In genomic region chr7:4137746-4138145, GRCm38 (mm10) we compare ENCODE assay signal across 8 mouse cellular contexts. TPM values are rescaled to one million over a fixed set of nuclear protein-coding genes. Genes with fewer than 3 reads are reported as not detected.
DNase-seq lines count a peak whose midpoint lies in the region; ATAC-seq and TF ChIP-seq lines count a peak whose summit lies in the region.

No protein-coding gene starts in this region.

- H3K79me3 ChIP-seq in C2C12 (ENCODE audit: low read depth), result peaks cover 35% of the 10 kb centered on the region

- peak overlapping the region; percentile 88 for H3K4me3 ChIP-seq in heart, embryonic 11.5 days (ENCODE audit: low read depth, low read length)
- peak overlapping the region; percentile 65 for H3K4me3 ChIP-seq in C2C12 (ENCODE audit: insufficient read depth, poor library complexity, severe bottlenecking)
- H3K4me3 ChIP-seq in forebrain, embryonic 11.5 days (ENCODE audit: low read depth, low read length), result peak overlapping the region; percentile 73
- H3K4me3 ChIP-seq in liver, embryonic 13.5 days (replicated peaks), result peak overlapping the region; percentile 97

- intact Hi-C loops in heart, postnatal 10 days (cut with DNase I), result loop anchor here (5.0 to 10.0 kb wide), 3 partner anchors 157 to 445 kb away; partner anchors contain the start of genes Mboat7 and Tsen34

- DNase-seq in heart, postnatal 10 days, result no peak
- no peak for DNase-seq in forebrain, embryonic 11.5 days (ENCODE audit: low spot score)
- DNase-seq in liver, embryonic 13.5 days, result no peak
- no peak for DNase-seq in right cerebral cortex, adult 2 months (ENCODE audit: low spot score in 2 of 2)
- DNase-seq in urinary bladder, adult 2 months (ENCODE audit: low spot score), result no peak
- no peak for DNase-seq in cerebellum, postnatal 4 days (ENCODE audit: low spot score in 2 of 2)

- peak overlapping the region; percentile 68 for H3ac ChIP-seq in C2C12 (ENCODE audit: control insufficient read depth, insufficient read length, low read depth)

- TF ChIP-seq CTCF in C2C12 (IDR thresholded peaks at IDR 0.05; ENCODE audit: control insufficient read depth, insufficient read depth, insufficient read length), result no peak

- no peaks in the 10 kb centered on the region for H3K27me3 ChIP-seq in heart, embryonic 11.5 days (ENCODE audit: control insufficient read depth, insufficient read depth, low read length)
- H3K27me3 ChIP-seq in C2C12 (ENCODE audit: control insufficient read depth, insufficient read depth, insufficient read length), result no peaks in the 10 kb centered on the region
- no peaks in the 10 kb centered on the region for H3K27me3 ChIP-seq in forebrain, embryonic 11.5 days (ENCODE audit: control insufficient read depth, insufficient read depth, low read length)
- no peaks in the 10 kb centered on the region for H3K27me3 ChIP-seq in liver, embryonic 13.5 days

- H3K9ac ChIP-seq in heart, embryonic 11.5 days (ENCODE audit: low read depth, low read length), result peak overlapping the region; percentile 82
- peak overlapping the region; percentile 80 for H3K9ac ChIP-seq in forebrain, embryonic 11.5 days (ENCODE audit: low read length)
- peak overlapping the region; percentile 81 for H3K9ac ChIP-seq in liver, embryonic 13.5 days

- H3K79me2 ChIP-seq in C2C12 (ENCODE audit: control insufficient read depth, insufficient read depth), result peaks cover 60% of the 10 kb centered on the region

- no peak for ATAC-seq in heart, embryonic 11.5 days (replicated peaks; ENCODE audit: insufficient number of reproducible peaks, low FRiP score, low TSS enrichment)
- no peak for ATAC-seq in forebrain, embryonic 11.5 days (replicated peaks; ENCODE audit: low FRiP score)
- ATAC-seq in liver, embryonic 13.5 days (ENCODE audit: low read depth), result no peak

- no peaks in the 10 kb centered on the region for H3K9me3 ChIP-seq in heart, embryonic 11.5 days (replicated peaks; ENCODE audit: control insufficient read depth, low read length)
- H3K9me3 ChIP-seq in forebrain, embryonic 11.5 days (ENCODE audit: control insufficient read depth, low read length), result no peaks in the 10 kb centered on the region
- H3K9me3 ChIP-seq in liver, embryonic 13.5 days (replicated peaks), result no peaks in the 10 kb centered on the region

- H3K4me2 ChIP-seq in heart, embryonic 11.5 days, result peak overlapping the region; percentile 93
- H3K4me2 ChIP-seq in forebrain, embryonic 11.5 days (ENCODE audit: low read depth, low read length, severe bottlenecking), result peak overlapping the region; percentile 75
- H3K4me2 ChIP-seq in liver, embryonic 13.5 days, result peak overlapping the region; percentile 96

- H3K4me1 ChIP-seq in heart, embryonic 11.5 days (ENCODE audit: control insufficient read depth, insufficient read depth, low read length), result peaks cover 6% of the 10 kb centered on the region
- H3K4me1 ChIP-seq in forebrain, embryonic 11.5 days (replicated peaks; ENCODE audit: control insufficient read depth, insufficient read depth, low read length), result peaks cover 4% of the 10 kb centered on the region; the same call in 1 of the 2 replicates
- H3K4me1 ChIP-seq in liver, embryonic 13.5 days (replicated peaks), result peaks cover 27% of the 10 kb centered on the region

- H3K36me3 ChIP-seq in heart, embryonic 11.5 days (ENCODE audit: control insufficient read depth, insufficient read depth, low read length), result peaks cover 30% of the 10 kb centered on the region
- H3K36me3 ChIP-seq in C2C12 (ENCODE audit: control insufficient read depth, insufficient read depth), result peaks cover 43% of the 10 kb centered on the region
- H3K36me3 ChIP-seq in forebrain, embryonic 11.5 days (ENCODE audit: control insufficient read depth, insufficient read depth, low read length), result peaks cover 18% of the 10 kb centered on the region
- H3K36me3 ChIP-seq in liver, embryonic 13.5 days, result peaks cover 49% of the 10 kb centered on the region

- 50% methylated on average over 3 of the region's 3 CpGs for WGBS in heart, embryonic 11.5 days (ENCODE audit: insufficient replicate concordance)
- 62% methylated on average over 3 of the region's 3 CpGs for WGBS in forebrain, embryonic 11.5 days
- WGBS in liver, embryonic 13.5 days (ENCODE audit: insufficient replicate concordance), result 50% methylated on average over 3 of the region's 3 CpGs

- H3K27ac ChIP-seq in heart, embryonic 11.5 days (ENCODE audit: low read depth, low read length), result no peak overlapping the region
- H3K27ac ChIP-seq in forebrain, embryonic 11.5 days (ENCODE audit: low read depth, low read length), result no peak overlapping the region
- peak overlapping the region; percentile 92; the same call in 1 of the 2 replicates for H3K27ac ChIP-seq in liver, embryonic 13.5 days

TF ChIP-seq in C2C12, 6 proteins besides CTCF, POLR2A, EP300 and RAD21:
- TF ChIP-seq MYOD1 (IDR thresholded peaks at IDR 0.05; ENCODE audit: control insufficient read depth, insufficient read length, low read depth), result no peak
- no peak for TF ChIP-seq USF1 (IDR thresholded peaks at IDR 0.05; ENCODE audit: low read depth)
- TF ChIP-seq MAX (IDR thresholded peaks at IDR 0.05), result no peak
- no peak for TF ChIP-seq CEBPB (IDR thresholded peaks at IDR 0.05; ENCODE audit: low read depth)
- TF ChIP-seq FOSL1 (IDR thresholded peaks at IDR 0.05; ENCODE audit: insufficient read depth, low read length, poor library complexity, severe bottlenecking), result no peak
- TF ChIP-seq MYOG (IDR thresholded peaks at IDR 0.05; ENCODE audit: control insufficient read depth, extremely low read depth, insufficient read length), result no peak

RNA-seq across cellular contexts. Expression of gene Leng8, which starts 0.9 kb away (rescaled TPM):
- polyA plus RNA-seq in heart, embryonic 11.5 days (2014; fragmentation: Nextera tagmentation; extraction: Ambion mirVana), result 42.1 and 42.6 TPM in 2 replicates
- total RNA-seq in heart, postnatal 10 days (2021), result 10 to 100 TPM; 57.3 to 57.9 TPM
- polyA plus RNA-seq in C2C12 (2012; fragmentation: generic; extraction: Trizol), result 17.9 TPM
- 77.4 and 77.5 TPM in 2 replicates for polyA plus RNA-seq in forebrain, embryonic 11.5 days (2014; fragmentation: Nextera tagmentation; extraction: Ambion mirVana)
- 16.3 and 22.9 TPM in 2 replicates for polyA plus RNA-seq in liver, embryonic 13.5 days (2015; fragmentation: Nextera tagmentation; extraction: Ambion mirVana)
- polyA plus RNA-seq in urinary bladder, adult 2 months (2012; rRNA removed), result 262 and 275 TPM in 2 replicates

RNA-seq across cellular contexts. Expression of gene Leng9, which starts 12.4 kb away (rescaled TPM):
- 1.4 TPM in 2 replicates for polyA plus RNA-seq in heart, embryonic 11.5 days (2014; fragmentation: Nextera tagmentation; extraction: Ambion mirVana)
- 1 to 10 TPM; 2.8 to 3.2 TPM for total RNA-seq in heart, postnatal 10 days (2021)
- 2.4 TPM for polyA plus RNA-seq in C2C12 (2012; fragmentation: generic; extraction: Trizol)
- polyA plus RNA-seq in forebrain, embryonic 11.5 days (2014; fragmentation: Nextera tagmentation; extraction: Ambion mirVana), result 1.6 and 2.7 TPM in 2 replicates
- 0.83 and 0.88 TPM in 2 replicates for polyA plus RNA-seq in liver, embryonic 13.5 days (2015; fragmentation: Nextera tagmentation; extraction: Ambion mirVana)
- 5.8 and 6.3 TPM in 2 replicates for polyA plus RNA-seq in urinary bladder, adult 2 months (2012; rRNA removed)

RNA-seq across cellular contexts. Expression of gene Ttyh1, which starts 18.5 kb away (rescaled TPM):
- 0.70 and 0.87 TPM in 2 replicates for polyA plus RNA-seq in heart, embryonic 11.5 days (2014; fragmentation: Nextera tagmentation; extraction: Ambion mirVana)
- total RNA-seq in heart, postnatal 10 days (2021), result 1 to 10 TPM; 1.4 to 2.3 TPM
- polyA plus RNA-seq in C2C12 (2012; fragmentation: generic; extraction: Trizol), result 0.05 TPM
- polyA plus RNA-seq in forebrain, embryonic 11.5 days (2014; fragmentation: Nextera tagmentation; extraction: Ambion mirVana), result 87.3 and 96.0 TPM in 2 replicates
- 0.36 and 0.52 TPM in 2 replicates for polyA plus RNA-seq in liver, embryonic 13.5 days (2015; fragmentation: Nextera tagmentation; extraction: Ambion mirVana)
- 4.5 and 5.0 TPM in 2 replicates for polyA plus RNA-seq in urinary bladder, adult 2 months (2012; rRNA removed)

RNA-seq across cellular contexts. Expression of gene Cdc42ep5, which starts 26.9 kb away (rescaled TPM):
- polyA plus RNA-seq in heart, embryonic 11.5 days (2014; fragmentation: Nextera tagmentation; extraction: Ambion mirVana), result 27.9 and 32.1 TPM in 2 replicates
- total RNA-seq in heart, postnatal 10 days (2021), result 10 to 100 TPM; 11.6 to 12.3 TPM
- 26.1 TPM for polyA plus RNA-seq in C2C12 (2012; fragmentation: generic; extraction: Trizol)
- 16.2 and 17.8 TPM in 2 replicates for polyA plus RNA-seq in forebrain, embryonic 11.5 days (2014; fragmentation: Nextera tagmentation; extraction: Ambion mirVana)
- 8.0 and 8.5 TPM in 2 replicates for polyA plus RNA-seq in liver, embryonic 13.5 days (2015; fragmentation: Nextera tagmentation; extraction: Ambion mirVana)
- polyA plus RNA-seq in urinary bladder, adult 2 months (2012; rRNA removed), result 90.1 and 98.9 TPM in 2 replicates

Comparison
In these comparisons a context has a peak if more than half of its experiments do, and no peak if none do; other contexts are left out.
1. RNA of gene Ttyh1, which starts 18.5 kb away (polyA plus RNA-seq): 87.3 to 96.0 TPM in forebrain, embryonic 11.5 days; 4.5 to 5.0 TPM in urinary bladder, adult 2 months, 0.70 to 0.87 TPM in heart, embryonic 11.5 days, 0.36 to 0.52 TPM in liver, embryonic 13.5 days and 0.05 TPM in C2C12 (single experiment); every median in the first group is over 10 times any median in the second.
2. Peak in every context shown above with its lines, with median percentiles within 50 percentile points of each other: H3K4me2 ChIP-seq, H3K4me3 ChIP-seq and H3K9ac ChIP-seq.